Mouse (Mus musculus) c-Kit-positive CD71-positive TER-119-positive erythroid progenitor cells, embryonic 14.5 days (primary cell): ENCODE data around the gene Slc16a10.
"Not testable (repeated sequence)": the region's sequence is repeated elsewhere in the genome, so short reads cannot be mapped to it uniquely, and the experiment has no call there.

Experiments used
- DNase-seq: peaks from one replicate; pipeline ENCODE4 v3.0.0-alpha.2; 2013; ENCODE audit warnings: low spot score

Gene Slc16a10

DNA sequence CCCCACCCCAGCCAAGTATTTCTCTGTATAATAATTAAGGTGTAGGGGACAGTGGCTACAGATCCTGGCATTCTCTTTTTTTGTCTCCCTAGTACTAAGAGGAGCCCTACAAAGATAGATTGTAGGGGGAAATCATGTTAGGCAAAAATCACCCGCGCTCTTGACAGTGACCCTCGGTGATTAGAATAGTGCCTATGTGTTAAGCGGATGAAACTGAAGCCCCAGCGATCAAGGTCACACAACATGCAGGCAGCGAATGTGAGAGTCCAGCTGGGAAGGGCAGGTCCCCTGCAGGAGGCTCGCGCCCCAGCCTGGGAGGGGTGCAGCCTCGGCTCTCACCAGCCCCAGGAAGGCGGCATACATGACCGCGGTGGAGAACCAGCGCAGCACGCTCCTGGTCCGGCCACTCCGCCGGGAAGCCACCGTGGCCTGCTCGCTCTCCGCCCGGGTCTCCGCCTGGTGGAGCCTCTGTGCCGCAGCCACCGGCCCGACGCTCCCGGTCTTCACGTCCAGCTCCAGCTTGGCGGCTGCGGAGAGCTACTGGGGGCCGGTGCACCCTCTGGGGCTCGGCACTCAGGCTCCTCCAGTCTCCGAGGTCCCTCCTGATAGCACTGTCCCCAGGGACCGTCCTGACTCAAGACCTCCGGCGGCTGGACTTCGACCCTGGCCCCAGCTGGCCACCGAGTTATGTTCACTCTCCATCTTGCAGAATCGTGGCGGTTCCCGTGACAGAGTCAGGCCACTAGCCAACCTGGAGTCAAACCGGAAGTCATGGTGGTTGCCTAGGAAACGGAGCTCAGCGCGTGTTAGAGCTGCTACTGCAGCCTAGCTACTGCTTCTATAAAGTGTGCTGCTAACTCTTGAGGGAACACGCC lies 117.3 kb downstream of the Slc16a10 start, which contains the start of gene Mfsd4b1:
Gene Mfsd4b1, minus strand, starts transcription at position 715 of the 875 bp plus-strand sequence.
- DNase-seq: peak; percentile 12

GRCm38 (mm10) chr10:40020401-40020800 lies 121.7 kb downstream of the Slc16a10 start:
- no peak for DNase-seq

GRCm38 (mm10) chr10:40019492-40019891 lies 122.6 kb downstream of the Slc16a10 start:
- DNase-seq: no peak

DNA sequence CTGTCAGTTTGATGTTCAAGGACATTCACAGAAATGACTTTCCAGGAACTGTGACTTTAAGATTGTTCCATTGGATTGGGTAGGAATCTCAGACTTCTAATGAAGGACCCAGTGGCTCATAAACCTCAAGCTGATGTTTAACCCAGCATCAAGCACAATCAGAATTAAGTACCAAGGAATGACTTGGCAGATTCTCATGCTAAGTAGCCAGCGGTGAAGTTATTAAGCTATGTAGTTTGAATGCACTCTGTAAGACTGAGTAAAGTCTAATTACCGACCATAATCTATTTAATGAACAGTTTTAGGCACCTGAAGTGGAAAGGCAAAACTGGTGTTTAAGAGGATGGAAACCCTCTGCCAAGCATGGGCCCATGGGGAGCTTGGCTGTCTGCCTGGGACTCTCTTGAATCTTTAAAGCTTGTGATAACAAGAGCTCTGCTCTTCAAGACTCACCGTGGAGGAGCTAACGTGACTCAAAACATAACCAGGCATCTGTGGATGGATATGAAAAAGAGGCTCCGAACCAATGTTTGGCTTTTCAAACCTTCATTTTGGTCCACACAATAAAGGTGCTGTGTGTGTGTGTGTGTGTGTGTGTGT lies 123.7 kb downstream of the Slc16a10 start:
- no peak for DNase-seq

- no peak for DNase-seq
Observed at GRCm38 (mm10) chr10:40009591-40009990, 132.5 kb downstream of the Slc16a10 start.

- not testable (repeated sequence) for DNase-seq
Observed at GRCm38 (mm10) chr10:40008847-40009246, 133.2 kb downstream of the Slc16a10 start.

- no peak for DNase-seq
Observed at GRCm38 (mm10) chr10:40007953-40008352, 134.1 kb downstream of the Slc16a10 start.

- DNase-seq: no peak
Observed at GRCm38 (mm10) chr10:40006963-40007362, 135.1 kb downstream of the Slc16a10 start.

- DNase-seq: no peak
Observed at GRCm38 (mm10) chr10:40000746-40001145, 141.3 kb downstream of the Slc16a10 start.

DNA sequence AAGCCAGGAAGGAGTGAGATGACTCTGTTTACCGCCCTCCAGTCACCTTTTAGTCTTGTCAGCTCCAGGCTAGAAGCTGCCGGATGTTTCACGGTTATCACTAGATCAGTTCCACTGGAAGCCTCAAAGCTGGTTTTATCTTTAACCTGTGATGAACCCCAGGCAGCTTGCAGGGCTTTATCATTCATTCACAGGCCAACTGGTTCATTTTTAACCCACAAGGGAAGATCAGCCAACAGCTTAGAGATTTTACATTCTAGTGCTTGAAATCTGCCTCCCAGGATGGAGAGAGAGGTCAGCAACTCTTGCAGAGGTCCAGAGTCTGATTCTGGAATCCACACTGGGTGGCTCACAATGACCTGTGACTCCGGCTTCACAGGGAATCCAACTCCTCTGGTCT lies 150.9 kb downstream of the Slc16a10 start:
- peak; percentile 15 for DNase-seq

DNA sequence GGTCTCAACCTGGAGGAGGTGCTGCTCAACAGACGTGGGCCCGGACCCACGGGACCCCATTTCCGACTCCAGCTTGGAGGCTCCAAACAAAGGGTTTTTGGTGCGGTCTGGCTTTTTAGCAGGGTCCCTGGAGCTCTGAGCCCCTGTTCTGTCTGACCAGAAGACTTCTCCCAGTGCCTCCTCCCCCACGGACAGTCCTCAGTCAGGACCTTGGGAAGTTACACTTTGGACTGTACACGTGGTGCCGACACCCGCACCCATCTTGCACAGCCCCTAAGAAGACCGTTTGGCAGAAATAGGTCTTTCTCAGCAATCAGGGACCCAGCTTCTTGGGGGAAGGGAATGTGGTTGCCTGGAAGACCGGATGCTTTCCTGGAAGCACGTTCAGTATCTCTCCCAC lies 155.6 kb downstream of the Slc16a10 start, which contains the start of gene Mfsd4b5:
Gene Mfsd4b5, minus strand, starts transcription at position 181 of the 400 bp plus-strand sequence.
- no peak for DNase-seq
